Mouse (Mus musculus) limb, embryonic 15.5 days (tissue): ENCODE results near the gene Adcyap1r1. TPM values are rescaled to one million over a fixed set of nuclear protein-coding genes. Genes with fewer than 3 reads are reported as not detected.

Source experiments
- ATAC-seq: fragments of 200-750 bp; cut with Nextera tagmentation; 2 replicates; pipeline ENCODE4 v1.8.0; 2017; ENCODE audit warnings: low read depth, moderate TSS enrichment; ENCODE audit not compliant: insufficient number of reproducible peaks, low FRiP score, low TSS enrichment
- H3K27ac ChIP-seq: fragments of 300-500 bp; sonication (generic); 2 replicates; pipeline ENCODE4 v1.5.1; 2015; ENCODE audit warnings: moderate library complexity, mild to moderate bottlenecking, inconsistent platforms
- H3K27me3 ChIP-seq: fragments of 300-500 bp; sonication (generic); 2 replicates; pipeline ENCODE4 v1.6.1; 2015; ENCODE audit warnings: inconsistent platforms
- H3K36me3 ChIP-seq: fragments of 300-500 bp; sonication (generic); 2 replicates; pipeline ENCODE4 v1.6.1; 2015; ENCODE audit warnings: inconsistent platforms
- H3K4me1 ChIP-seq: fragments of 300-500 bp; sonication (generic); 2 replicates; pipeline ENCODE4 v1.6.1; 2015; ENCODE audit warnings: inconsistent platforms
- H3K4me2 ChIP-seq: fragments of 300-500 bp; sonication (generic); 2 replicates; pipeline ENCODE4 v1.6.1; 2015; ENCODE audit warnings: mild to moderate bottlenecking, inconsistent platforms
- H3K4me3 ChIP-seq: fragments of 300-500 bp; sonication (generic); 2 replicates; pipeline ENCODE4 v1.5.1; 2015; ENCODE audit warnings: mild to moderate bottlenecking, inconsistent platforms
- H3K9ac ChIP-seq: fragments of 300-500 bp; sonication (generic); 2 replicates; pipeline ENCODE4 v1.6.1; 2015; ENCODE audit warnings: inconsistent platforms
- H3K9me3 ChIP-seq: fragments of 300-500 bp; sonication (generic); 2 replicates; pipeline ENCODE4 v1.6.1; 2016; ENCODE audit warnings: inconsistent platforms
- WGBS: fragments of 180-500 bp; shearing (Covaris S2); methylation state at CpG from one replicate; pipeline ENCODE4 v1.1.7; 2015; 5-methylcytosine and 5-hydroxymethylcytosine counted together
- polyA plus RNA-seq: library from polyadenylated mRNA; unstranded; fragments of >200 nt; fragmentation: Nextera tagmentation; extraction: Ambion mirVana; gene quantifications from 2 replicates; pipeline ENCODE4 v1.2.1, GENCODE M21; 2015

Gene Adcyap1r1
- polyA plus RNA-seq, 1 experiment from 2014 or later, result 1.4 TPM

- 28% methylated on average over 12 of the region's 12 CpGs for WGBS
- Histone ChIP-seq H3K36me3 (no peaks in the 10 kb centered on the region), H3K4me2 (no peak overlapping the region), H3K4me3 (no peak overlapping the region), H3K27ac (peak overlapping the region; percentile 43; the same call in 1 of the 2 replicates), H3K4me1 (peaks cover 3% of the 10 kb centered on the region), H3K9me3 (no peaks in the 10 kb centered on the region), H3K27me3 (no peaks in the 10 kb centered on the region), H3K9ac (no peak overlapping the region)
- 0 out of 2 replicates have a peak, but pooled peaks have one; percentile 71 for ATAC-seq
Observed at GRCm38 (mm10) chr6:55511212-55512065, 59.7 kb downstream of the Adcyap1r1 start.

- 55% methylated on average over 19 of the region's 19 CpGs for WGBS
- Histone ChIP-seq H3K36me3 (no peaks in the 10 kb centered on the region), H3K9ac (no peak overlapping the region), H3K9me3 (no peaks in the 10 kb centered on the region), H3K27me3 (no peaks in the 10 kb centered on the region), H3K4me1 (peaks cover 3% of the 10 kb centered on the region), H3K4me3 (no peak overlapping the region), H3K27ac (no peak overlapping the region), H3K4me2 (no peak overlapping the region)
- no peak for ATAC-seq
Observed at GRCm38 (mm10) chr6:55512066-55512703, 60.4 kb downstream of the Adcyap1r1 start.

GRCm38 (mm10) chr6:55513477-55513876 is 61.7 kb downstream of the Adcyap1r1 start:
- ATAC-seq, result no peak

GRCm38 (mm10) chr6:55519605-55520201 is 67.9 kb downstream of the Adcyap1r1 start:
- H3K27ac ChIP-seq, result no peak overlapping the region
- H3K4me2 ChIP-seq, result peak overlapping the region; percentile 31
- no peaks in the 10 kb centered on the region for H3K36me3 ChIP-seq
- 14% methylated on average over 11 of the region's 11 CpGs for WGBS
- 0 out of 2 replicates have a peak overlapping the region, but pooled peaks have one; percentile 13 for H3K4me3 ChIP-seq
- peak; percentile 78; the same call in 1 of the 2 replicates for ATAC-seq
- H3K4me1 ChIP-seq, result no peaks in the 10 kb centered on the region
- no peaks in the 10 kb centered on the region for H3K9me3 ChIP-seq
- no peaks in the 10 kb centered on the region for H3K27me3 ChIP-seq
- H3K9ac ChIP-seq, result no peak overlapping the region

More at GRCm38 (mm10) chr6:55513477-55513876, 61.7 kb downstream of the Adcyap1r1 start:
- Histone ChIP-seq H3K9ac (no peak overlapping the region), H3K27me3 (no peaks in the 10 kb centered on the region), H3K9me3 (no peaks in the 10 kb centered on the region), H3K36me3 (no peaks in the 10 kb centered on the region), H3K4me2 (no peak overlapping the region), H3K4me3 (no peak overlapping the region), H3K4me1 (peaks cover 3% of the 10 kb centered on the region), H3K27ac (no peak overlapping the region)
- WGBS, result 65% methylated on average over 5 of the region's 5 CpGs

GRCm38 (mm10) chr6:55520237-55521095 is 68.7 kb downstream of the Adcyap1r1 start:
- Histone ChIP-seq H3K36me3 (no peaks in the 10 kb centered on the region), H3K9ac (no peak overlapping the region), H3K4me2 (peak overlapping the region; percentile 31), H3K27me3 (no peaks in the 10 kb centered on the region), H3K27ac (no peak overlapping the region), H3K9me3 (no peaks in the 10 kb centered on the region), H3K4me3 (0 out of 2 replicates have a peak overlapping the region, but pooled peaks have one; percentile 13), H3K4me1 (no peaks in the 10 kb centered on the region)
- WGBS, result 54% methylated on average over 11 of the region's 11 CpGs
- no peak for ATAC-seq

- Histone ChIP-seq H3K27ac (no peak overlapping the region), H3K9ac (no peak overlapping the region), H3K4me2 (no peak overlapping the region), H3K9me3 (no peaks in the 10 kb centered on the region), H3K36me3 (no peaks in the 10 kb centered on the region), H3K27me3 (no peaks in the 10 kb centered on the region), H3K4me1 (no peaks in the 10 kb centered on the region), H3K4me3 (no peak overlapping the region)
- no peak for ATAC-seq
- 70% methylated on average over 2 of the region's 2 CpGs for WGBS
Observed at GRCm38 (mm10) chr6:55536469-55536868, 84.7 kb downstream of the Adcyap1r1 start.

GRCm38 (mm10) chr6:55539196-55539595 is 87.4 kb downstream of the Adcyap1r1 start:
- Histone ChIP-seq H3K9ac (no peak overlapping the region), H3K4me1 (no peaks in the 10 kb centered on the region), H3K27ac (no peak overlapping the region), H3K9me3 (no peaks in the 10 kb centered on the region), H3K27me3 (no peaks in the 10 kb centered on the region), H3K4me3 (no peak overlapping the region), H3K36me3 (no peaks in the 10 kb centered on the region), H3K4me2 (no peak overlapping the region)
- no peak for ATAC-seq
- 77% methylated on average over 10 of the region's 10 CpGs for WGBS

- Histone ChIP-seq H3K4me3 (no peak overlapping the region), H3K36me3 (no peaks in the 10 kb centered on the region), H3K9me3 (no peaks in the 10 kb centered on the region), H3K9ac (no peak overlapping the region), H3K4me1 (no peaks in the 10 kb centered on the region), H3K27me3 (no peaks in the 10 kb centered on the region), H3K4me2 (no peak overlapping the region), H3K27ac (no peak overlapping the region)
- 47% methylated on average over 3 of the region's 3 CpGs for WGBS
- ATAC-seq, result no peak
Observed at GRCm38 (mm10) chr6:55542359-55542758, 90.6 kb downstream of the Adcyap1r1 start.

- no peak overlapping the region for H3K4me2 ChIP-seq
- 82% methylated on average over 4 of the region's 4 CpGs for WGBS
- ATAC-seq, result no peak
Observed at GRCm38 (mm10) chr6:55543345-55543744, 91.6 kb downstream of the Adcyap1r1 start.

GRCm38 (mm10) chr6:55549211-55549610 is 97.4 kb downstream of the Adcyap1r1 start:
- no peak for ATAC-seq
- Histone ChIP-seq H3K9me3 (no peaks in the 10 kb centered on the region), H3K4me2 (no peak overlapping the region), H3K27me3 (no peaks in the 10 kb centered on the region), H3K36me3 (no peaks in the 10 kb centered on the region), H3K9ac (no peak overlapping the region), H3K4me3 (no peak overlapping the region), H3K4me1 (no peaks in the 10 kb centered on the region), H3K27ac (no peak overlapping the region)
- 88% methylated on average over 6 of the region's 6 CpGs for WGBS

More at GRCm38 (mm10) chr6:55543345-55543744, 91.6 kb downstream of the Adcyap1r1 start:
- H3K9me3 ChIP-seq, result no peaks in the 10 kb centered on the region
- no peak overlapping the region for H3K9ac ChIP-seq
- H3K4me1 ChIP-seq, result no peaks in the 10 kb centered on the region
- H3K27me3 ChIP-seq, result no peaks in the 10 kb centered on the region
- H3K27ac ChIP-seq, result no peak overlapping the region
- no peaks in the 10 kb centered on the region for H3K36me3 ChIP-seq
- no peak overlapping the region for H3K4me3 ChIP-seq

GRCm38 (mm10) chr6:55550926-55551325 is 99.1 kb downstream of the Adcyap1r1 start:
- Histone ChIP-seq H3K36me3 (no peaks in the 10 kb centered on the region), H3K4me2 (no peak overlapping the region), H3K27me3 (no peaks in the 10 kb centered on the region), H3K9me3 (no peaks in the 10 kb centered on the region), H3K9ac (no peak overlapping the region), H3K4me3 (no peak overlapping the region), H3K27ac (no peak overlapping the region), H3K4me1 (no peaks in the 10 kb centered on the region)
- 37% methylated on average over 13 of the region's 13 CpGs for WGBS
- ATAC-seq, result no peak
